Mouse (Mus musculus) layer of hippocampus, adult 9-11 months (tissue): ENCODE measurements at regions not wholly inside any gene's neighbourhood (a gene's known extent, or its start where the extent isn't known, plus 50 kb on each side); places are given as distances from the start of the nearest gene placed in this dataset.

ENCODE experiments used
- DNase-seq: peaks from one replicate; pipeline ENCODE4 v3.0.0; 2022

GRCm38 (mm10) chr10:8018229-8019026 is 62.4 kb upstream of the Tab2 start:
- no peak for DNase-seq

DNA sequence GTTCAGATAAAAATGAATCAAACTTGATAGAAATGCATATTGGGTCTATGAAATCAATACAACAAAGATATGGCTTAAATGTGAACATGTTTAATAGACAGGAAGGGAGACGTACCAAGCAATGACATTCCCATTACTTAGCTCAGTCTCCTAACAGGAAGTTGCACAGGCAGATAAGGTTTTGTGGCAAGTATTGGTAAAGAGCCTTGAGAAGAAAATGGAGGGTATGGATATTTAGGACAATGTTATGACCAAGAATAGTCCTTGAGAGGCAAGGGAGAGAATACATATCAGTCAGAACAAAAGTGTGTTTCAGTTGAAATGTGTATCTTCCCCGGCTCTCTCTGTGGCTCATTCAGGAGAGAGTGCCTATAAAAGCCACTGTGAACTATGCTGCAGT is 60.7 kb upstream of the Tab2 start:
- no peak for DNase-seq

- DNase-seq = no peak
Observed at GRCm38 (mm10) chr10:8011744-8012143, 55.7 kb upstream of the Tab2 start.

GRCm38 (mm10) chr10:8011138-8011537 is 55.1 kb upstream of the Tab2 start:
- DNase-seq = no peak

GRCm38 (mm10) chr10:8009855-8010254 is 53.8 kb upstream of the Tab2 start:
- no peak for DNase-seq

DNA sequence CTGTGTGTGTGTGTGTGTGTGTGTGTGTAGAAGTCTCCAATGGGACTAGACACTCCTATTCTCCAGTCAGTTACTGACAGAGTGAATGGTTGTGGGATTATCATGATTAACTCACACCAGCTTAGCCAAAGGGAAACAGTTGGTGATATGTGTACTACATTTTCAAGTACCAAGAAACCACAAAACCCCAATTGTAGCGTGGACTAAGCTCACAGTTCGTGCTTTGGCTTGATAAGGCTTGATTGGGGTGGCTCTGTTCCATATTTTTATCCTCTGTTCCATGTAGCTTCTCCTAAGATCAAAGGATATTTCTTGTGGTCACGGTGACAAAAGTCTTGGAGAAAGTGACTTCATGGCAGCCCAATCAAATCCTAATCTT is 51.9 kb upstream of the Tab2 start:
- no peak for DNase-seq

DNA sequence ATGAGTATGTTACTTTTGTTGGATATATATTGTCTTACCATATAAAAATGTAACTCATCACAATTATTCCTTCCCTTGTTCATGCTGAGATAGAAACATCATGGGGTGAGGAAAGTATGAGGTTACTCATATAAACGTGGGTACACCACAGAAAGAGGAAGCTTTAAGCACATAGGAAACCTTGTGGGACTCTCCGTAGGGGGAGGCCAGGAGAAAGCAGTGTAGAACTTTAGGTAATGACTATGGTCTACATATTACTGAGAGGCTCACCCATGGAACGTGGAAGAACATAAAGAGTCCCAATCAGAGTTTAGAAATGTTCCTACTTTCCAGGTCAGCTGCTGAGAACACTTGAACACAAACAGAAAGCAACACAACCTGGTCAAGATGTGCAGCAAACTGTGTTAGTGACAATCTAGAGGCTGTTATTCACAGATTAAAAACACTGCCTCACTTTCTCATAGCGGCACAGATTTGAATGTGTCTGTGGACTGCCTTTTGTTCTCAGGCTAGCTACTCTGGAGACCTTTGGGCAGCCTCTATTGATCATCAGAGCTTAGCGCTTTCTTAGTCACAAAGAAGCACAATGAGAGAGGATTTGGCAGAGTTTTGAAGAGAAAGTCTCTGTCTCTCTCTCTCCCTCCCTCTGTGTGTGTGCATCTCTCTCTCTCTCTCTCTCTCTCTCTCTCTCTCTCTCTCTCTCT is 51.4 kb upstream of the Tab2 start:
- no peak for DNase-seq
